Mouse (Mus musculus) left cerebral cortex, adult 11 months (tissue): ENCODE data around the gene Bbip1.
A peak's percentile ranks its signal among the peaks of the same experiment; 100 is the strongest.
"Not testable (repeated sequence)": the region's sequence is repeated elsewhere in the genome, so short reads cannot be mapped to it uniquely, and the experiment has no call there.

Experiments
- DNase-seq: peaks from one replicate; pipeline ENCODE4 v3.0.0; 2022; ENCODE audit warnings: low spot score

The Bbip1 gene

DNA sequence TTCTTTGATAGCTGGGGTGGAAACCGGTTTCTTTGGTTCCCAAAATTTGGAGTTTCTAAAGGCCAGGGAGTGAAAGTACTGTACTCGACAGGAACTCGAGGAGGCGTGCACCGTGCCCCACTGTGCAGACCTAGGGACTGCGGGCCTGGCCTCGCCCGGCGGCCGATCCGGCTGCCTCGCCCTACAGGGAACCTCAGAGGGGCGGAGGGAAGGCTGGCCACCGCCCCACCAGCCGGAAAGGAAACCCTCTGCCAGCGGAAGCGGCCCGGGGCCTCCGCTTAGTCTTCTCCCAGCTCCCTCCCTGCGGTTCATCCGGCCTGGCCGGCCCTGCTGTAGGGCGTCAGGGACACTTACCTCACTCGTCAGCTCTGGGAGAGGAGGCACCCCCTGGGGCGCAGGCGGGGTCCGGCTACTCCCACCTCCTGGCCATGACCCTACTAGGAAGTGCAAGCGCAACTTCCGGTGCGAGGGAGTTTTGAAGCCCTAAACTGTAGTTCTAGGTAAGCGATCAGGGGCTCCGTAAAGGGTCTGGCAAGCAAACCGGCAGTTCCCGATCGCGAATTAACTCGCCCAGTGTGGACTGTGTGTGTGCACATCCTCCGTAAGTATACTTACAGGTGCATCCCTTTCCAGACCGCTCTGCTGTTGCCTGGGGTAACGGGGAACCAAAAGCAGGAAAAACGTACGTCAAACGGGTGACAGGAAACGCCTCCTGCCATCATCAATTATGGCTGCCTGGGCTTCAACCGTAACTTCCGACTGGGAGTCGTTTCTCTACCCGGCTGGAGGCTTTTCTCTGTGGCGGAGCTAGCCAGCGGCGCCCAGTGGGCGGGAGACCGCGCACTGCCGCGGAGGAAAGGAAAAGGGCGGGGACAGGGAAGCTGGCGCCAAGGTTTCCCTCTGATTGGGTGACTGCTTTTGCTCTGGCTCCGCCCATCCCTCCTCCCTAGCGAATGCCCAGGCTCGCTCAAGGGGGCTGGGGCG lies at the start of gene Bbip1, which contains the start of gene Shoc2:
Bbip1 (minus strand) TSS at position 826 of the 984 bp plus-strand sequence.
Shoc2 (plus strand) TSS at position 505 of the 984 bp plus-strand sequence.
- peak; percentile 99 for DNase-seq

DNA sequence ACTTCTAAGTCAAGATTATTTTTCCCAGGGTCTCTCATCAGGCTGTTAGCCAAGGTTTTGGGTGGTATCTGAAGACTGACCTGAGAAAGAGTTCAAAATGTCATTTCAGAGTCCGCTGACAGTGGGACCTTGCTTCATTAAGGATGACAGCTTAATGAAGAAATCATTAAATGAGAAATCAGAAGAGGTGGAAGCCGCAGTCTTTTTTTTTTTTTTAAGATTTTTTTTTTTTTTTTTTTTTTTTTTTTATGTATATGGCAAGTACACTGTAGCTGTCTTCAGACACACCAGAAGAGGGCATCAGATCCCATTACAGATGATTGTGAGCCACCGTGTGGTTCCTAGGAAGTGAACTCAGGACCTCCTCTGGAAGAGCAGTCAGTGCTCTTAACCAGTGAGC lies 49.4 kb upstream of the Bbip1 start:
- no peak for DNase-seq

DNA sequence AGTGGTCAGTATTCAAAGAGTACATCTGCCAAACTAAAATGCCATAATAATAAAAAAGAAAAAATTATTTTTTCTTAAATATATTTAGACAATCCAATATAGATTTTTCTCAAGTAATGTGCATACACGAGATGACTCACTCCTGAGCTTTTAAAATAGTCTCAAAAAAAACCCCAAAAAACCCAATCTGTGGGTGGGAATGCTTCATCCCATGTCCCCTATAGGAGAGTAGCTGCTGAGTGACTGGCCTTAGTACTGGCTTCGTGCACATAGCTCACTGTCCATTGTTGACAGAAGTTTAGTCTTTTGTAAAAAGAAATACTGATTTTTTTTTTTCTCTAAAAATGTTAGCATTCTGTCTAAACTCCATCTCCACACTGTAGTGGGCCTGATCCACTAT lies 46.1 kb upstream of the Bbip1 start:
- no peak for DNase-seq

DNA sequence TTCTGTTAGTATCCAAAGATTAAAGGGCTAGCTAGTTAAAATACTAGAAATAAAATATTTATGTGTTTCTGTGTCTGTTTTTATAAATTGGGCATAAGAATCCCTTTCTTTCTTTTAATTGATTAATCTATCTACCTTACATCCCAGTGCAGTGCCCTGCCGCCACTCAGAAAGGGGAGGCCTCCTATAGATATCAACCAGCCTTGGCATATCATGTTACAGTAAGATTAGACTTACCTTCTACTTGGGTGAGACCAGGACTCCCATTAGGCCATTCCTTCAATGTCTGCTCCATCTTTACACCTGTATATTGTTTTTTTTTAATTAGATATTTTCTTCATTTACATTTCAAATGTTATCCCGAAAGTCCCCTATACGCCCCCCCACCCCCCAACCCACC lies 40.2 kb upstream of the Bbip1 start:
- DNase-seq, result no peak

DNA sequence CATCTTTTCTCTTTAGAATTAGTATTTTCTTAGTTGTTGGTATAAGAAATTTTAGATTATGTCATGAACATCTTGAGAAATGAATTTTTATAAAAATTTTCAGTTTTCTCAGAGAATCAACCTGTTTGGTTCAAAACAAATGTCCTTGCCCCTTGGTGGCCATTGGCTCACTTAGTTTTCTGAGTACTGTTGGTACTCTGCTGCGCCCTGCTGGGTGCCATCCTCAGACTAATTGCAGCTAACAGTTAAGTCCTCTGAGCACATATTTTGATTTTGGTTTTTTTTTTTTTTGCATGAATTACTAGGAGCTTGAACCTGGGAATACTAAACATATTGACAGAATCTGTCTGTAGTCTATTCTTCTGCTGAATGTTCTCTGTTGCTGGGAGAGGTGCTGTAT lies 38.9 kb upstream of the Bbip1 start:
- DNase-seq, result no peak

DNA sequence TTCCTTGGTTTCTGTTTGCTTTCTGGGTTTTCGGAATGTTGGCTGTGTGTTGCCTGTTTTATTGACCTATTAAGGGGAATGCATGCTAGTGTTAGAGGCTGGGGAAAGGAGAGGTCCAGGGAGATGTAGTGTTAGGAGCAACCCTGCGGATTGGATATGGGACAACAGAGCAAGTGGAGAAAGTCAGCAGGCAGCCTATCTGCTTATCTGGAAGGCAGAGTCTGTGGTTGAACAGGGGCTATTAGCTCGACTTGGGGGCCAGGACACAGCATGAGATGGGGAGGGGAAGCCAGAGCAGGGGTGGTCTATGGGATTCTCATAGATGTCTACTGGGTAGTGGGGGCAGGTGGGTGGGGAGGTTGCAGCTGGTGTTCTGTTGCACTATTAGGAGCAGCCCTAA lies 37.6 kb upstream of the Bbip1 start:
- DNase-seq, result no peak

DNA sequence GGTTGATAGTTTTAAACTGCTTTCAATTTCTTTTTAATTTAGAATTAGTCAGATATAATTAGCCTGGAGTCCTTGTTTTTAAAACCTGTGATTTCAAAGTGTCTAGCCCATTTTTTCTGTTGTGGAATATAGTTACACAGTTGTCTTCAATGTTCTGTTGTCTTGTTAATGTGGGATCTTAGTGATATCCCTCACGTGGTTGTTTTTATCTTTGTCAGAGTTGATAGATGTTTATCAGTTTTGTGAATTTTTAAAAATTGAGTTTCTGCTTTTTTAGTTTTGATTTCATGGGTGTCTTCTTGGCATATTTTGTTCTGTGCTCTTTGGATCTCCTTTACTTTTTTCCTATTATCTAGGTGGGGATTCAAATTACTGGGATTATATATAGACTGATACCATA lies 29.2 kb upstream of the Bbip1 start:
- DNase-seq, result no peak

DNA sequence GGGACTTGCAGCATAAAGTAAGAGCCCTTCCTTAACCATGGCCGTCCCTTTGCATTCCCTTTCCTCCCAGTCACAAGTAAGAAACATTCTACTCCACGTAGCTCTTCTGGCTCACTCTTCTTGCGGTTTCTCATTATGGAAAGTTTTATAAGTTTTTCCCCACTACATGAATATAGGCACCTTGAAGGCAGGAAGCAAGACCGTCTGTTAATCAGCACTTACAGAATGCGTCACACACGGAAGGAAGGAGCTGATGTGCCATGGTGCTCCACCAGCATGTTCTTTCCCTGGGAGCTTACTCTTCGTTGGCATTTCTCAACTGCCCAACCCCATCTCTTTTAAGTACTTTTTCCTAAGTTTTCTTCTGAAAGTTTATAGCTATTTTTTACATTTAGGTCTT lies 27.5 kb upstream of the Bbip1 start:
- DNase-seq, result no peak

DNA sequence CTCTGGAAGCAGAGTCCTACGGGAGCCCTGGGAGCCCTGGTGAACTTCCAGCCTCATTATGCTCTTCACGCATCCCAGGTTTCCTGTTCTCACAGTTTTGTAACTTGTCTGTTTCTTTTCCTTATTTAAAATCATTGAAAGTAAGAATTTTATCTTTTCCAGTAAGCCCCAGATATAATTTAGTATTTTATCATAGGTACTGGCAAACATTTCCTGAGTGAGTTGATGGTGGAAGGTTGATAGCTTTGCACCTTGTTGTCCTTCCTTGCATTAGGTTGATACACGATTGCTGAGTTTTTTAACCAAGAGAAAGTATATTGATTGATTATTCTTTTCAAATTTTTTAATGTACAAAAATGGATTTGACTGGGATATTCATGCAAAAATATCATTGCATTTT lies 24.8 kb upstream of the Bbip1 start:
- DNase-seq, result no peak

DNA sequence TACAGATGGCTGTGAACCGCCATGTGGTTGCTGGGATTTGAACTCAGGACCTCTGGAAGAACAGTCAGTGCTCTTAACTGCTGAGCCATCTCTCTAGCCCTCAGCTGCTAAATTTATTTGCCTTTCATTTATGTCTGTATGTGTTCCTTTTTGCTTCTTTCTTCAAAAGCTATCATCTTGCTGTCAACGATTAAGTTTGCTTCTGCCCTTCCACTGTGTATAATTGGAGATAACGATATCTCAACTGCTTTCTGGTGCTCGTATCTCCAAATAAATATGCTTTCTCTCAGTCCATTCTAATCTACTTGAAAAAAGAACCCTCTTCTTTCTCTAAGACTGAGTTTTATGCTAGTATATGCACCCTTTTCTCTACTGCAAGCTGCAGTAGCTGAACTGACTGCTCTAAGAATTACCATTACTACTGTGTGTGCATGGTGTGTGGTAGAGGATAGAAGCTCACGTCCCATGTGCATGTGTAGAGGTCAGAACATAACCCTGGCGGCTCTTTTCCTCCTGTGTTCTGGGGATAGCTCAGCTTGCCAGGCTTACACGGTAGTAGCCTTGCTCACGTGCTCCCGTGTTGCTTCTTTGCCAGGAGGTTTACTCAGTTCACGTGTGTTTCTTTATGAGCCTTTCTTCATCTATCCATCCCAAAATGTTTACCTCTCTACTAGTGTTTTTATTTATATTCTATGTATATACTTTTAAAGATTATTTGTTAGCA lies 20.6 kb upstream of the Bbip1 start:
- no peak for DNase-seq

DNA sequence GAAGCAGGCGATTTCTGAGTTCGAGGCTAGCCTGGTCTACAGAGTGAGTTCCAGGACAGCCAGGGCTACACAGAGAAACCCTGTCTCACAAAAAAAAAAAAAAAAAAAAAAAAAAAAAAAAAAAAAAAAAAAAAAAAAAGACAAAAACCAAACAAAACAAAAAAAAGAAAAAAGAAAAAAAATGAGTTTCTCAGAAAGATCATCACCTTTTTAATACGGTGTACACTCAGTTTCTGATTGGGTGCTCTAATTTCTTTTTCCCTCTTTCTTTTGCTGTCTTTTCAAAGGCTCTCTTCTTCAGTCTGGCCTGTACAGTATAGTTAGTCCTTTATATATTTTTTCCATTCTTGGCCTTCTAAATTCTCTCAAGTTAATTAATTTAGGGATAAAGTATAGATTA lies 19.9 kb upstream of the Bbip1 start:
- DNase-seq, result not testable (repeated sequence)

DNA sequence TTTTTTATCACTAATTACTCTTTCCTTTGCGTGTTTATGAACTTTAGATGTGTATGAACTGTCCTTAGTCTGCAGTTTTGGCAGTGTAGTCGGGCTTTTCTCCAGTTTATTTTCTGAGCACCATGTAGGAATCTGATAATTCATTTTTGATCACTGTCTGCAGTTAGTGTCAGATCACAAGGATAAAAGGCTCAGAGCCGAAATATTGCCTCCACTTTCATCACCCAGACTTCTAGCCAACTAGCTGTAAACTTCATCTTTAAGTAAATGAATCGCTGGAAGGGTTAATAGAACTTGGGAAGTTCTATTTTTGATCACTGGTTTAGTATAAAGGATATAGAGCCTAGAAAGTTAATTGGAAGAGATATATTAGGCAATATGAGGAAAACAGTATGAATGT lies 18.1 kb upstream of the Bbip1 start:
- DNase-seq, result no peak

DNA sequence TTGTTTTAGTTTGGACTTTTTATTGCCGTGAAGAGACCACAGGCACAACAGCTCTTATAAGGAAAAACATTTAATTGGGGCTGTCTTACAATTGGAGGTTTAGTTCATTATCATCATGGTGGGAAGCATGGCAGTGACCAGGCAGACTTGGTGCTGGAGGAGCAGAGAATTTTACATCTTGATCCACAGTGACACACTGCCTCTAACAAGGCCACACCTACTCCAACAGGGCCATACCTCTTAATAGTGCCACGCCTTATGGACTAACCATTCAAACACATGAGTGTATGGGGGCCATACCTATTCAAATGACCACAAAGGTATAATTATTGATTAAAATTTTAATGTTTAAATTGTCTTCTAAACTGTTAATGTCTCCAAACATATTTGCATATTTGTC lies 13.1 kb upstream of the Bbip1 start:
- DNase-seq, result no peak

DNA sequence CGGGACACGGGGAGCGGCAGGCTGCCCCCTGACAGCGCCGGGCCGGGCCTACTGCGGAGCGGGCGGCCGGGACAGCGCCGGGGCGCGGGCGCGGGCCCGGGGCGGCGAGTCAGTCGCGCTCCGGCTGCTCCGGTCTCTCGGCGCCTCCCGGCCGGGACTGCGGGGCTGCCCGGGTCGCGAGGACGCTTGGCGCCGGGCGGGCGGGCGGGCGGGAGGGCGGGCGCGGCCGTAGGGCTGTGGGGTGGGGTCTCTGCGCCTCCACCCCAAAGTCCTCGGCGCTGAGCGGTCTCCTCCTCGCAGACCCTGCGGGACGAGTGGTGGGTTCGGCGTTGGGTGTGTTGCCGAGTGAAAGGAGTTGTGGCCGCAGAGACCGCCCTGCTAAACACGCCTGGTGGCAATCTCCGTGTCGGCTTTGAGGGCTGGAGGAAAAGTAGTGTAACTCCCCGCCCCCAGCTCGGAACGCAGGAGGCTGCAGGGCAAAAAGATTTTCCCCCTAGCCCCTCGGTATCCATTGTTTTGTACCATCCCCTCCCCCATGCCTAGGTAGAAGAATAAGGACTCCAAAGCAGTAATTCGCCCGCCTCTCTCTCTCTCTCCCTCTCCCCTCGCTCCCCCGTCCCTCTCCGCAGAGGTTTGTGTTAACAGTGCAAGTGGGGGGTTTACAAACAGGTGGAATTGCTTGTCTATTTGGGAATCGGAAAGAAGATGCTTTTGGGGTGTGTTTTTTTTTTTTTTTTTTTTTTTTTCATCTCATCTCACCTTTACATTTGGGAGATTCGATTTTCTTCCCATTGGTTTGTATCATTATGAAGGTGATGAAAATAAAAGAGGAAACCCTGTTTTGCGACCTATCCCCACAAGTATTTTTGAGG lies 980 bp upstream of the Bbip1 start:
- DNase-seq, result no peak

DNA sequence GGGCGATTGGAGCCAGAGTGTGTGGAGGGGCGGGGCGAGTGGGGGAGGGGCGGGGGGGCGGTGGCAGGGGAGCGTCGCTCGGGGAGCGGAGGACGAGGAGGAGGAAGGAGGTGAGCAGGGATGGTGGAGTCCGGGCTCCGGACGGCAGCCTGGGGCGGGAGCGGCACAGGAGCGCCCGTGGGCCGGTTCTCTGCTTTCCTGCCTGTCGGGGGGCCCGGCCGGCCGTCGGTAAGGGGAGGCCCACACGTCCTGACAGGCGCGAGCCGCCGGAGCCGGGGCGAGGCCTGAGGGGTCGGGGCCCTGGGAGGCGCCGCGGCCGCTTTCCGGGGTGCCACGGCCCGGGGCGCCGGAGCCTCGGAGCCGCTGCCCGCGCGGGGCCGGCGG lies 351 bp upstream of the Bbip1 start:
- DNase-seq, result no peak

DNA sequence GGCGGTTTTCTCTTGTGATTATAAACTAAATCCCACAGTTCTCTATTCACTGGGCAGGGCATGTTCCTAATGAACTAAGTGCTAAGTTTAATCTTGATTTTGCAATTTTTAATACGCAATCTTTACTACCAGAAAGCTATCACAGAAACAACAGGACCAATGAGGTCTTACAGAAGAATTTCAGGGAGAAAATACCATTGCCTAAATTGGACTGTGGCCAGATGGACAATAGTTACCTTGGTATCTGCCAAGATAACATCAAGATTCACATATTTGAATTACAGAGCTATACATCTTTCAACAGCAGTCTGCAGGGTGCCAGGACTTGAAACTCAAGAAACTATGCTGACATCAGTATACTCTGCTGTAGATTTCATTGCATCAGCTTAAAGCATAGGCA lies 2.1 kb downstream of the Bbip1 start:
- no peak for DNase-seq

DNA sequence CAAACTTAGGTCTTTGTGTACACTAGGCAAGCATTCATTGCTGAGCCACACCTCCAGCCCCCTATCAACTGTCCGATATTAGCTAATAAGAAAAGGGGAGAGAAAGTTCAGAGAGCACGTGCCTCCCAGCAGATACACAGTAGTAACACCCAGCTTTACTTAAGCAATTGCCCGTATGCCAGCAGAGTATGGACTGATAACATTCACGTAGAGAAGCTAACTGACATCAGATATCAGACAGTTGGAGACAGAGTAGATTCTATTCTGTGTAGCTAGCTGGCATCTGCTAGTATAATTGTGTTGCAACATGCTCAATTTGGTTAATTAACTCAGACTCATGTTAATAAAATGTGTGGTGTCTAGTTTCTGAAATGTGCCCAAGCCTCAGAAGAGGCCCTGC lies 3.3 kb downstream of the Bbip1 start:
- no peak for DNase-seq

DNA sequence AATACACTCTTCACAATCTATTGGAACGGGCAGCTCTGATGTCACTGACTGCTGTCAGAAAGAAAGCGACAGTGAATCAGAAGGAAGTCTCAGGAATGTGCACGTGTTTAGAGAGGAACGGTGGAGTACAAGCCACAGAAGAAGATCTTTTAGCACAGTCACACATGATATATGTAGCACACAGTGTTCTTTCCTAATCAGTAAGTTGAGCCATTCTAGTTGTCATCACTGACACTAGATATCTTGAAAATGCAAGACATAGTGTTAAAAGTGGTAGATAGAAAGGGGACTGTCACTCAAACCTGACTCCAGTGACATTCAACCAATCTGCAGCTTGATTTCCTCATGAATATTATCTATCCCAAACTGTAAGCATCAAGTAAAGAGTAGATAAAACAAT lies 5.0 kb downstream of the Bbip1 start:
- no peak for DNase-seq

DNA sequence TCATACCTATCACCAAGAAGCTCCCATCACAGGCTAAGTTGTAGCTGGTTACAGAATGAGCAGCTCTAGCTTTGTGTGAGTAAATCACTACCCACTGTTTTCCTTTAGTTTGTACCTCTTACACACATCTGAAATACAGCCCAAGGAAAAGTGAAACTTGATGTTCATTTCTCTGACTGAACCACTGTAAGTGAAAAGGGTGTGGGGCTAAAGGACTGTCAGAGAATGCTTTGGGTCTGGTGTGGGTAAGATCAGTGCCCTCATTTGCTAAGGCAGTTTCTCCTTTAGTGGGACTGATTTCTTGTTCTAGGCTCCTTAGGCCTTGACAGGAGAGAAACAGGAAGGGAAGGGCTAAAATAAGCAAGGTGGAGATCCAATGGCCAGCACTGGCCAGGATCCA lies 10.4 kb downstream of the Bbip1 start:
- no peak for DNase-seq

DNA sequence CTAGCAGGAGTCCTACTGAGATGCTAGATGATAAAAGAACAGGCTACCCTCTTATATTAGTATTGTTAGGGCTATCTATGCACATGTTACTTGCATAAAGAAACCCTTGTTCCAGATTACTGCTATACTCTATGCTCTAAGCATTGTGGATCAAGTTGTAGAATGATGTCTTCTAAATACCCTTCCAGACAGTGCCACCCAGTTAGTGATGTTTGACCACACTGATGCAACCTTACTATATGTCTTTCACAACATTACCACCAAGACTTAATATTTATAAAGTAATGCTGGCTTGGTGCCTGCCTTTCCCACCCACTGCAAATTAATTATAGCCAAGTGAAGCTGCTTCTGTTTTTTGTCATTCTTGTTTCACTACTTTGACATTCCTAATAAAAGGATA lies 11.4 kb downstream of the Bbip1 start:
- DNase-seq, result no peak

DNA sequence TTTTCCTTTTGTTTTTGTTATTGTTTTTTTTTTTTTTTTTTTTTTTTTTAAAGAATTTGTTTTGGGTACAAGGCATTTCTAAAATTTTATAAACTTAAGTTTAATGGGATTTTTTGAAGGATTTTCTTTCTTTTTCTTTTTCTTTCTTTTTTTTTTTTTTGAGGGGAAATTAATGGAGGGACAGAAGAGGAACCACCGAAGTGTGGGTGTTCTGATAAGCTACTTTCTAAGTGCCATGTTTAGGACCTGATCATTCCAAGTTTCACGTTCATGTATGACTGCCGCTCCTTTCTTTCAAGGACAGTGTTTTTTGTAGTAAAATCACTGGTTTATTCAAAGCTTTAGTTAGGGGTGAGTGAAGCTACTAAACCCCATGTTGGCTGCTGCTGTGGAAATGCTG lies 15.2 kb downstream of the Bbip1 start:
- DNase-seq, result no peak

DNA sequence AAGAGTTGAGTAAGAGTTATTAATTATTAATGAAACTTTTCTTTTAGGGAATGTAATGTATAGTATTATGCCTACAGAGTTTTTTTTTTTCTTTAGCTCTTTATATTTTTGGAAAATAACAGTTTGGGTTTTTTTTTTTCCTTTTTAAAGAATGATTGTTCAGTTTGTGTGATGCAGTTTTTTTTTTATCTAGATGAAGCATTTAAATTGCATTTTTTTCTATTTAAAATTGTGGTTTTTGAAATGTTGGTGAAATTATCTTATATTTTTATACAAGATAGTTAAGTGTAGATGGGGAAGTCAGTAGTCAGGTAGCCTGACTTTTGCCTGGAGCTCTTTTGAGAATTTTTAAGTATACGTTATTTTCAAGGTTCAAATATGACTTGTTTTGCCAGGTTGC lies 17.7 kb downstream of the Bbip1 start:
- DNase-seq, result no peak
